Mouse (Mus musculus) forebrain, embryonic 14.5 days (tissue): ENCODE results near the gene Myadm. TPM values are rescaled to one million over a fixed set of nuclear protein-coding genes. Genes with fewer than 3 reads are reported as not detected.

Experiments
- ATAC-seq: fragments of 200-750 bp; cut with Nextera tagmentation; 2 replicates; pipeline ENCODE4 v1.8.0; 2017; ENCODE audit warnings: mild to moderate bottlenecking, moderate library complexity
- DNase-seq: peaks from one replicate; pipeline ENCODE4 v3.0.0-alpha.2; 2015; ENCODE audit warnings: low spot score
- H3K27ac ChIP-seq: fragments of 300-500 bp; sonication (generic); 2 replicates; pipeline ENCODE4 v1.5.1; 2014; ENCODE audit warnings: low read depth, mild to moderate bottlenecking, control low read depth, low read length, moderate library complexity
- H3K27me3 ChIP-seq: fragments of 300-500 bp; sonication (generic); replicated peaks from 2 replicates; pipeline ENCODE4 v1.6.1; 2014; ENCODE audit warnings: low read length, control low read depth, mixed read lengths; ENCODE audit not compliant: control insufficient read depth, insufficient read depth
- H3K36me3 ChIP-seq: fragments of 300-500 bp; sonication (generic); 2 replicates; pipeline ENCODE4 v1.6.1; 2014; ENCODE audit warnings: low read length, control low read depth; ENCODE audit not compliant: control insufficient read depth, insufficient read depth
- H3K4me1 ChIP-seq: fragments of 300-500 bp; sonication (generic); 2 replicates; pipeline ENCODE4 v1.6.1; 2014; ENCODE audit warnings: antibody characterized with exemption, low read length, control low read depth; ENCODE audit not compliant: control insufficient read depth, insufficient read depth
- H3K4me2 ChIP-seq: fragments of 300-500 bp; sonication (generic); 2 replicates; pipeline ENCODE4 v1.6.1; 2014; ENCODE audit warnings: mild to moderate bottlenecking, control low read depth, low read length
- H3K4me3 ChIP-seq: fragments of 300-500 bp; sonication (generic); 2 replicates; pipeline ENCODE4 v1.5.1; 2014; ENCODE audit warnings: low read depth, low read length, control low read depth
- H3K9ac ChIP-seq: fragments of 300-500 bp; sonication (generic); 2 replicates; pipeline ENCODE4 v1.6.1; 2014; ENCODE audit warnings: mild to moderate bottlenecking, low read length, control low read depth, moderate library complexity
- H3K9me3 ChIP-seq: fragments of 300-500 bp; sonication (generic); replicated peaks from 2 replicates; pipeline ENCODE4 v1.6.1; 2016; ENCODE audit warnings: low read length, control low read depth, mixed read lengths; ENCODE audit not compliant: control insufficient read depth
- WGBS: fragments of 180-500 bp; shearing (Covaris S2); extraction: QIAGEN DNeasy Blood & Tissue Kit; methylation state at CpG from one replicate; pipeline ENCODE4 v1.1.7; 2014; 5-methylcytosine and 5-hydroxymethylcytosine counted together
- polyA plus RNA-seq: library from polyadenylated mRNA; unstranded; fragments of >200 nt; fragmentation: Nextera tagmentation; extraction: Ambion mirVana; gene quantifications from 2 replicates; pipeline ENCODE4 v1.2.1, GENCODE M21; 2014

Myadm gene
- polyA plus RNA-seq, 1 experiment from 2014 or later = 19.8 TPM

DNA sequence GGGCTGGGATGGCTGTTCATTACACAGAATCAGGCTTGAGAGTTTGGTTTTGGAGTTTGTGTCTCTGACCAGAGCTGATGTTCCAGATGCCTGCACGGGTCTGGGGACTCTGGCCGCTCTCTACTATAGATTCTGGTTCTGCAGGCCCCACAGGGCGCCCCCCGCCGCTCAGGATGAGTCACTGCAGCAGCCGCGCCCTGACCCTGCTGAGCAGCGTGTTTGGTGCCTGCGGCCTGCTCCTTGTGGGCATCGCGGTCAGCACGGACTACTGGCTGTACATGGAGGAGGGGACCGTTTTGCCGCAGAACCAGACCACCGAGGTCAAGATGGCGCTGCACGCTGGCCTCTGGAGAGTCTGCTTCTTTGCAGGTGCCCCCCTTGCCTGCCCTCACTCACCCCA, 47.5 kb downstream of the Myadm start:
- DNase-seq (no peak), ATAC-seq (no peak)
- Histone ChIP-seq H3K4me2 (no peak overlapping the region), H3K27ac (no peak overlapping the region), H3K27me3 (no peaks in the 10 kb centered on the region), H3K36me3 (peaks cover 21% of the 10 kb centered on the region), H3K9ac (no peak overlapping the region), H3K4me1 (peaks cover 10% of the 10 kb centered on the region), H3K4me3 (no peak overlapping the region), H3K9me3 (no peaks in the 10 kb centered on the region)
- 69% methylated on average over 17 of the region's 17 CpGs for WGBS

DNA sequence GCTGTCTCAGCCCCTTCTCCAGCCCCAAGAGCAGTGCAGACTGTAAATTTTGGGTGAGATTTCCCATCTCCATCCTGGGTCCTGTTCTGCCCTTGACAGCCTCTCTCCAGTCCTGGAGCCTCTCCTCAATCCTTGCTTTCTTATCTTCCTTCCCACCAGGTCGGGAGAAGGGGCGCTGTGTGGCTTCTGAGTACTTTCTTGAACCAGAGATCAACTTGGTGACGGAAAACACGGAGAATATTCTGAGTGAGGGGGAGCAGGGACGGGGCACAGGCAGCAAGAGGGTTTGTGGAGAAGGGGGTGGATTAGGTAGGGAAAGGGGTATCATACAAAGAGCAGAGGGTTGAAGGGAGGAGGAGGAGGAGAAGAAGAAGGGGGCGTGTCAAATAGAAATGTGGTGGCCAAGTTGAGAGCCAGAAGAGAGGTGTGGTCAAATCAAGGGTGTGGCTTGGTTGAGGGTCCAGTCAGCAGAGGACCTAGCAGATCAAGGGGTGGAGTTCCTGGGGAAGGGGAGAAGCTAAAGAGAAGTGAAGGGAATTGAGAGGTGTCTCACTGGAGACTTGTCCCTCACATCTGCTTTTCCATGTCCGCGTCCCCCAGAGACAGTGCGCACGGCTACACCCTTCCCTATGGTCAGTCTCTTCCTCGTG, 49.5 kb downstream of the Myadm start:
- WGBS = 88% methylated on average over 11 of the region's 11 CpGs
- no peak for ATAC-seq

DNA sequence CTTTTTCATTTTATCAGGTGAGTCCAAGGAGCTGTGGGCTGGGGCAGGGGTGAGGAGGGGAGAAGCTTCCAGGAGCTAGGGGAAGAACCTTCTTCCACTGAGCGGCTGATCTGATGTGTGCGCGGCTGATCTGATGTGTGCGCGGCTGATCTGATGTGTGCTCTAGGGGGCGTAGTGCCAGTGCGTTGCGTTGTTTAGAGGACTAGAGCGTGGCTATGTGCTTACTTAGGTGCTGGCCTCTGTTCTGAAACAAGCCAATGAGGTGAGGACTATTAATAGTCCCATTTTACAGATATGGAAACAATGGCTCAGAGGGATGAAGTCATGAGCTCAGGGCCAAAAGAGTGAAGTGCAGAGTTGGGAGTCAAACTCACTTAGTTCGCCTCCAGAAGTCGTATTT, 50.1 kb downstream of the Myadm start:
- WGBS = 96% methylated on average over 11 of the region's 11 CpGs
- Histone ChIP-seq H3K4me3 (no peak overlapping the region), H3K27ac (no peak overlapping the region), H3K36me3 (peaks cover 46% of the 10 kb centered on the region), H3K9me3 (no peaks in the 10 kb centered on the region), H3K27me3 (no peaks in the 10 kb centered on the region), H3K9ac (no peak overlapping the region), H3K4me1 (peaks cover 4% of the 10 kb centered on the region; the same call in 1 of the 2 replicates), H3K4me2 (no peak overlapping the region)
- no peak for DNase-seq
- no peak for ATAC-seq

More for the DNA sequence above, 49.5 kb downstream of the Myadm start:
- Histone ChIP-seq H3K9ac (no peak overlapping the region), H3K4me2 (no peak overlapping the region), H3K27ac (no peak overlapping the region), H3K9me3 (no peaks in the 10 kb centered on the region), H3K4me1 (peaks cover 9% of the 10 kb centered on the region), H3K27me3 (no peaks in the 10 kb centered on the region), H3K4me3 (no peak overlapping the region), H3K36me3 (peaks cover 41% of the 10 kb centered on the region)
- no peak for DNase-seq

DNA sequence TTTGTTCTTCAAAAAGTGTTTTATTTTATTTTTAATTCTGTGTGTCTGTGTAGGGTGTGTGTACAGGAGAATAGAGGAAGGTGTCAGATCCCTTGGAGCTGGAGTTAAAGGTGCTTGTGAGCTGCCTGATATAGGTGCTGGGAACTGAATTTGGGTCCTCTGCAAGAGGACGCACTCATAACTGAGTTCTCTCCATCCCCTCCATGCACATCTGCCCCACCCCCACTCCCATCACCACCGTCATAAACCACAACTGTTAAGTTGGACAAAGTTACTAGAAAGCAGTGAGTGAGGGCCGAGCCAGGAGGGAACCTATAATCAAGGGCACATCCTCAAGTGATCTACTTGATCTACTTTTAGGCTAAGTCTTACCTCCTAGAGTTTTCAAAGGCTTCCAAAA, 55.0 kb downstream of the Myadm start:
- Histone ChIP-seq H3K4me1 (no peaks in the 10 kb centered on the region), H3K9me3 (no peaks in the 10 kb centered on the region), H3K4me2 (no peak overlapping the region), H3K36me3 (peaks cover 74% of the 10 kb centered on the region), H3K9ac (no peak overlapping the region), H3K4me3 (no peak overlapping the region), H3K27me3 (no peaks in the 10 kb centered on the region), H3K27ac (no peak overlapping the region)
- ATAC-seq = no peak
- no peak for DNase-seq
- WGBS = 96% methylated on average over 3 of the region's 3 CpGs

DNA sequence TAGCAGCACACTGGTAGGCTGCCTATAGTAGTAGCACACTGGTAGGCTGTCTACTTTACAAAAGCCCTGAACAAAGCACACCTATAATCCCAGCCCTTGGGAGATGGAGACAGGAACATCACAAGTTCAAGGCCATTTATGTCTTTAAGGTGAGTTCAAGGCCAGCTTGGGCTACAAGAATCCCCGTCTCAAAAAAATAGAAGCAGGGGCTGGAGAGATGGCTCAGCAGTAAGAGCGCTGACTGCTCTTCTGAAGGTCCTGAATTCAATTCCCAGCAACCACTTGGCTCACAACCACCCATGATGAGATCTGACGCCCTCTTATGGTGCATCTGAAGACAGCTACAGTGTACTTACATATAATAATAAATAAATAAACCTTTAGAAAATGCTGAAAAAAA, 56.4 kb downstream of the Myadm start:
- H3K36me3 ChIP-seq = peaks cover 81% of the 10 kb centered on the region
- no peak overlapping the region for H3K4me2 ChIP-seq

DNA sequence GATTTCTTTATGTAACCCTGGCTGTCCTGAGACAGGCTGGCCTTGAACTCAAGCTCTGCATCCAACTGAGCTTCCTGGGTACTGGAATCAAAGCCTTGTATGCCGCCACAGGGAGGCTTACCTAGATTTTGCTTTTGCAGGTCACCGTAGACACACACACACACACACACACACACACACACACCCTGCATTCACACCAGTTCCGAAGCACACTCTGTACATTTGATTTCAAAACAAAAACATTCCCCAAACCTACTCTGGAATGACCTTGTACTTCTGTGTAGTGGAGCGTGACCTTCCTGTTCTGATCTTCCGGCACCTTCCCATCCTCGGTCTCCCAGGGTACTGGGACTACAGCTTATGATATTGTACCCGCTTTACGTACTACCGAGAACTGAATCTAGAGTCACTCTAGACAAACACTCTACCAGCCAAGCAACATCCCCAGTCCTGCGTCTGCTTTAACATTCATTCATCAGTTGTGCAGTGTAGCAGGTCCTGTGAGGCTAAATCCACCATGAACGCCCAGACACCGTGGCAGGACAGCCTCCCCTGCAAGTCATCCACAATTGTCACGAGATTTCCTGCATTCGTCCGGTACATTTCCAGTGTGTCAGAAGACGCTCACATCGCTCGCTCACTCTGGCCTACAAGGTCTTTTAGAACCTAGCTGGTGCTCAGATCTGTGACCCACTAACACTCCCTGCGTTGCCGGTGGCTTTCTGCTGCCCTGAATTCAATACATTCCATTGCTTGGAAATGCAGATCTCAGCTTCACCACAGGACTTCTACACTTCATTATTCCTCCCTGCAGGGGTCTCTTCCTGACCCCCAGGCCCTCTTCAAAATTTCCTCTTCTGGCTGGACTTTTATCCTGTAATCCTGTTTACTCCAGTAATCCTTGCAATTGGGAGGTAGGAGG, 58.7 kb downstream of the Myadm start:
- ATAC-seq = no peak
- no peak for DNase-seq
- Histone ChIP-seq H3K27ac (no peak overlapping the region), H3K4me1 (no peaks in the 10 kb centered on the region), H3K4me2 (no peak overlapping the region), H3K9ac (no peak overlapping the region), H3K27me3 (no peaks in the 10 kb centered on the region), H3K4me3 (no peak overlapping the region), H3K36me3 (peaks cover 75% of the 10 kb centered on the region), H3K9me3 (no peaks in the 10 kb centered on the region)
- WGBS = 34% methylated on average over 20 of the region's 20 CpGs

More for the DNA sequence above, 56.4 kb downstream of the Myadm start:
- Histone ChIP-seq H3K9me3 (no peaks in the 10 kb centered on the region), H3K9ac (no peak overlapping the region), H3K27ac (no peak overlapping the region), H3K27me3 (no peaks in the 10 kb centered on the region), H3K4me1 (no peaks in the 10 kb centered on the region), H3K4me3 (no peak overlapping the region)
- ATAC-seq = no peak
- 93% methylated on average over 3 of the region's 3 CpGs for WGBS
- DNase-seq = no peak

DNA sequence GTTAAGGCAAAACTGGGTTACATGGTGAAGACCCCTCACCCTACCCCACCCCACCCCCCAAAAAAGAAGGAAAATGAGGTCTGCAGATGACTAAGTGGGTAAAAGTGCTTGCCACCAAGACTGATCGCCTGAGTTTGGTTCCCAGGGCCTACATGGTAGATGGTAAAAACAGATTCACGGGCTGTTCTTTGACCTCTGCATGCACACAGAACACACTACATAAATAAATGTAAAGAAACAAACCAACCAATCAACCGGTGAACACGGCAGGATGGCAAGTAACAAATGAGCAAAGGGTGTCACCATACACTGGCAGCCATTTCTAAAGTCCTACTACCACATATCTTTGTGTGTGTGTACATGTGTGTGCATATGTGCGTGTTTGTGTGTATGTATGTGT, 59.4 kb downstream of the Myadm start:
- Histone ChIP-seq H3K4me2 (no peak overlapping the region), H3K4me3 (no peak overlapping the region), H3K9ac (no peak overlapping the region), H3K4me1 (no peaks in the 10 kb centered on the region), H3K27me3 (no peaks in the 10 kb centered on the region), H3K9me3 (no peaks in the 10 kb centered on the region), H3K27ac (no peak overlapping the region), H3K36me3 (peaks cover 73% of the 10 kb centered on the region)
- ATAC-seq = no peak
- no peak for DNase-seq
- WGBS = 58% methylated on average over 5 of the region's 5 CpGs

DNA sequence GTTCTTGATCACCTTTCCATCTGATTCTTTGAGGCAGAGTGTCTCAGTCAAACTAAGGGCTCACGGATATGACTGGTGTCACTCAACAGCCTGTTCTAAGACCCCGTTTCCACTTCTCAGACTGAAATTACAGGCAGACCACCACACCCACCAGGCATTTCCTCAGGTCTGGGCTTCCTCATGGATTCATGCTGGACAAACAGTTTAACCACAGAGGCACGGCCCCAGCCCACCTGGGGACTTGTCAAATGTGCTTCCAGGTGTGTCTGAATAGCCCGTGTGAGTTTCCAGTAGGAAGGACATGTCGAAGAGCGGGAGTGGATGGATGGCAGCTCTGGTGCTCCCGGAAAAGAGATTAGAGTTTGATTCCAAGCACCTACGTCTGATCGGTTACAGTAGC, 60.9 kb downstream of the Myadm start:
- Histone ChIP-seq H3K9me3 (no peaks in the 10 kb centered on the region), H3K4me2 (no peak overlapping the region), H3K36me3 (peaks cover 66% of the 10 kb centered on the region), H3K27ac (no peak overlapping the region), H3K4me1 (no peaks in the 10 kb centered on the region), H3K27me3 (no peaks in the 10 kb centered on the region), H3K9ac (no peak overlapping the region), H3K4me3 (no peak overlapping the region)
- no peak for DNase-seq
- WGBS = 95% methylated on average over 9 of the region's 9 CpGs
- no peak for ATAC-seq
